Mouse (Mus musculus) limb, embryonic 15.5 days (tissue): Measurements from ENCODE around the gene Ifitm3. TPM values are rescaled to one million over a fixed set of nuclear protein-coding genes. Genes with fewer than 3 reads are reported as not detected.
"Not testable (repeated sequence)": the region's sequence is repeated elsewhere in the genome, so short reads cannot be mapped to it uniquely, and the experiment has no call there.

Experiments
- ATAC-seq: fragments of 200-750 bp; cut with Nextera tagmentation; 2 replicates; pipeline ENCODE4 v1.8.0; 2017; ENCODE audit warnings: low read depth, moderate TSS enrichment; ENCODE audit not compliant: insufficient number of reproducible peaks, low FRiP score, low TSS enrichment
- H3K27ac ChIP-seq: fragments of 300-500 bp; sonication (generic); 2 replicates; pipeline ENCODE4 v1.5.1; 2015; ENCODE audit warnings: moderate library complexity, mild to moderate bottlenecking, inconsistent platforms
- H3K27me3 ChIP-seq: fragments of 300-500 bp; sonication (generic); 2 replicates; pipeline ENCODE4 v1.6.1; 2015; ENCODE audit warnings: inconsistent platforms
- H3K36me3 ChIP-seq: fragments of 300-500 bp; sonication (generic); 2 replicates; pipeline ENCODE4 v1.6.1; 2015; ENCODE audit warnings: inconsistent platforms
- H3K4me1 ChIP-seq: fragments of 300-500 bp; sonication (generic); 2 replicates; pipeline ENCODE4 v1.6.1; 2015; ENCODE audit warnings: inconsistent platforms
- H3K4me2 ChIP-seq: fragments of 300-500 bp; sonication (generic); 2 replicates; pipeline ENCODE4 v1.6.1; 2015; ENCODE audit warnings: mild to moderate bottlenecking, inconsistent platforms
- H3K4me3 ChIP-seq: fragments of 300-500 bp; sonication (generic); 2 replicates; pipeline ENCODE4 v1.5.1; 2015; ENCODE audit warnings: mild to moderate bottlenecking, inconsistent platforms
- H3K9ac ChIP-seq: fragments of 300-500 bp; sonication (generic); 2 replicates; pipeline ENCODE4 v1.6.1; 2015; ENCODE audit warnings: inconsistent platforms
- H3K9me3 ChIP-seq: fragments of 300-500 bp; sonication (generic); 2 replicates; pipeline ENCODE4 v1.6.1; 2016; ENCODE audit warnings: inconsistent platforms
- WGBS: fragments of 180-500 bp; shearing (Covaris S2); methylation state at CpG from one replicate; pipeline ENCODE4 v1.1.7; 2015; 5-methylcytosine and 5-hydroxymethylcytosine counted together
- polyA plus RNA-seq: library from polyadenylated mRNA; unstranded; fragments of >200 nt; fragmentation: Nextera tagmentation; extraction: Ambion mirVana; gene quantifications from 2 replicates; pipeline ENCODE4 v1.2.1, GENCODE M21; 2015

Ifitm3 gene
- polyA plus RNA-seq, 1 experiment from 2014 or later, result 218 TPM

DNA sequence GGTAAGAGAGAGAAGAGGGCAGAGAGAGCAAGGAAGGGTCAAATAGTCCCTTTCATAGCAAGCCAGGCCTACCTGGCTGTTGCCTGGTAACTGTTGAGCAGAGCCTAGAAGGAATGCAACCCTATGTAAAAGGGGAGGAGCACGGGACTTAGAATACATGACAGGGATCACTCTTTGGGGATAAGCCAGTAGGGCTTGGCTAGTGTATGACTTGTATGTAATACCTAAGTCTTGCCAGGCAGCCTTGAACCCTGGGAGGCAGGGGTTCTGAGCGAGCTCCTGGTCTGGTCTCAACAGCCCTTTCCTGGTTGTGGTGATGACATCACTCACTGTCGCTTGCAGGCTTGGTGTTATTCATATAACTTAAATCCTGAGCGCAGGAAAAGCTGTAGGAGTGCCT, 21.5 kb downstream of the Ifitm3 start:
- H3K9ac ChIP-seq, result no peak overlapping the region
- no peaks in the 10 kb centered on the region for H3K36me3 ChIP-seq
- no peaks in the 10 kb centered on the region for H3K27me3 ChIP-seq
- no peak overlapping the region for H3K27ac ChIP-seq
- 0 out of 2 replicates have a peak, but pooled peaks cover 2% of the 10 kb centered on the region for H3K4me1 ChIP-seq
- no peak overlapping the region for H3K4me2 ChIP-seq
- H3K9me3 ChIP-seq, result no peaks in the 10 kb centered on the region
- H3K4me3 ChIP-seq, result no peak overlapping the region
- no peak for ATAC-seq
- WGBS, result 74% methylated on average over 4 of the region's 4 CpGs

DNA sequence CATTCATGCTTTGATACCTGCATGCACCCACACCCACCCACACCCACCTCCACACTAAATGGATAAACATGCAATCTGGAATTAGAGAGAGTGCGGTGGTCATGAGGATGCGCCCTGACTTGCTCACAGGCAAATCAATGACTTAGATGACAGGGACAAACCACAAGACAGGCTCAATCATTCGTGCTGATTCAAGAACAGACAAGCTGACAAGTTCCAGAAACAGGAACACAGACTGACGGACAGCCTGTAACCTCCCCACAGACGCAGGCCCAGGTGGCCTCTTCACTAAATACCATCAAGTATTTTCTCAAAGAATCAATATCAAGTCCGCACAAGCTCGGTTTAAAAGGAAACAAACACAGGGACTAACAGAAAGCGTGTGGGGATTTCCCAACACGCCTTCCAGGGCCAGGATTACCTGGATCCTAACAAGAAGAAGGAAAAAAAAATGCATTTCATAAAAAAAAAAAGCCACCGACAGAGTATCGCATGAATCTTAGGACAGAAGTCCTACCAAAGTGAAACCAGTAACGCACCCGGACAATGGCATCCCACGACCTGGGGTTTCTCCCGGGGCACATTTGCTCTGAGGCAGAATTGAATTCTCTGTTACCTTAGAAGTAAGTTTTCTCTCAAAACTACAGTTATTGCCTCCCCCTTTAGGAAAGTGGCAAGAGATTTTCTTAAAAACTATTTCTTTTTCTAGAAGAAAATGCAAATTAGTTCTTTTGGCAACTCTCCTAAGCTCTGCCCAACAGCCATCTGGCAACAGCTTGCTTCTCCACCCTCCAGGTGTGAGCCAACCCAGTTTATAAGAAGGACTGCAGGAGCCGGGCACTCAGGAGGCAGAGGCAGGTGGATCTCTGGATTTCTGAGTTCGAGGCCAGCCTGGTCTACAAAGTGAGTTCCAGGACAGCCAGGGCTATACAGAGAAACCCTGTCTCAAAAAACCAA, 23.1 kb downstream of the Ifitm3 start:
- H3K4me2 ChIP-seq, result no peak overlapping the region
- no peak overlapping the region for H3K4me3 ChIP-seq
- H3K27me3 ChIP-seq, result no peaks in the 10 kb centered on the region
- no peak for ATAC-seq
- no peak overlapping the region for H3K9ac ChIP-seq
- H3K36me3 ChIP-seq, result no peaks in the 10 kb centered on the region
- 71% methylated on average over 17 of the region's 17 CpGs for WGBS
- H3K27ac ChIP-seq, result no peak overlapping the region
- H3K9me3 ChIP-seq, result no peaks in the 10 kb centered on the region
- H3K4me1 ChIP-seq, result 0 out of 2 replicates have a peak, but pooled peaks cover 2% of the 10 kb centered on the region

DNA sequence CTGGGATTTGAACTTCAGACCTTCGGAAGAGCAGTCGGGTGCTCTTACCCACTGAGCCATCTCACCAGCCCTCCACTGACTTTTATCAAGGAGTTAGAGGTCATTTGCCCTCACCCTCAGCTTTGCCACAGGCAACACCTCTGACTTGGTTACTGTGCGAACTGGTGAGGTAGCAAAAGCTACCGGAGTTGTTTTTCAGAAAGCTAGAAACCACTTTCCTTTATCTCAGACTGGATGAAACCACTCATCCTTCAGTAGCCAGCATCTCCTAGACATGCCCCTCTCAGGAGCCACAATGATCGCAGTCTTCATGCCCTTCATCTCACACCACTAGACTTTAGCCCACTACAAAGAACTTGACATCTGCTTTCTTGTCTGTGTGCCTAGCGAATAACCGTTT, 27.6 kb downstream of the Ifitm3 start:
- Histone ChIP-seq H3K4me3 (no peak overlapping the region), H3K9me3 (no peaks in the 10 kb centered on the region), H3K27me3 (no peaks in the 10 kb centered on the region), H3K4me2 (no peak overlapping the region), H3K36me3 (no peaks in the 10 kb centered on the region), H3K4me1 (no peaks in the 10 kb centered on the region), H3K9ac (no peak overlapping the region), H3K27ac (no peak overlapping the region)
- WGBS, result 91% methylated on average over 7 of the region's 7 CpGs
- no peak for ATAC-seq

DNA sequence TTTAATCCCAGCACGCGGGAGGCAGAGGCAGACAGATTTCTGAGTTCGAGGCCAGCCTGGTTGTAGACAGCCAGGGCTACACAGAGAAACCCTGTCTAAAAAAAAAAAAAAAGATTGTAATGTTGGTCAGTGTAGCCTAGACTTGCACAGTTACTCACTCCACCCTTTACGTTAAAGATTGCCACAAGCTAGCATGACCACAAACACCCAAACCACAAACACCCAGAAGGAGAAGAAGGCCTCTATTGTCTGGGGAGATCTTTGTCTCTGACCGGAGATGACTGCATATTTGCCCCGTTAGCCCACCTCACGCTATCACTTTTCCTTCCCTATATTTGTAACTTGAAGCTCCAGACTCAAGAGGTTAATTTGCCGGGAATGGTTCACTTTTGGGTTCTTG, 28.9 kb downstream of the Ifitm3 start:
- 92% methylated on average over 8 of the region's 8 CpGs for WGBS

DNA sequence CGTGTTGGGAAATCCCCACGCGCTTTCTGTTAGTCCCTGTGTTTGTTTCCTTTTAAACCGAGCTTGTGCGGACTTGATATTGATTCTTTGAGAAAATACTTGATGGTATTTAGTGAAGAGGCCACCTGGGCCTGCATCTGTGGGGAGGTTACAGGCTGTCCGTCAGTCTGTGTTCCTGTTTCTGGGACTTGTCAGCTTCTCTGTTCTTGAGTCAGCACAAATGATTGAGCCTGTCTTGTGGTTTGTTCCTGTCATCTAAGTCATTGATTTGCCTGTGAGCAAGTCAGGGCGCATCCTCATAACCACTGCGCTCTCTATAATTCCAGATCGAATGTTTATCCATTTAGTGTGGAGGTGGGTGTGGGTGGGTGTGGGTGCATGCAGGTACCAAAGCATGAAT, 33.9 kb downstream of the Ifitm3 start:
- H3K9me3 ChIP-seq, H3K27me3 ChIP-seq, H3K4me2 ChIP-seq, H3K4me3 ChIP-seq, H3K27ac ChIP-seq, ATAC-seq, H3K36me3 ChIP-seq, H3K9ac ChIP-seq: not testable (repeated sequence)
- H3K4me1 ChIP-seq, result peaks cover 25% of the 10 kb centered on the region
- WGBS, result 81% methylated on average over 9 of the region's 9 CpGs

More for the DNA sequence above, 28.9 kb downstream of the Ifitm3 start:
- Histone ChIP-seq H3K4me1 (no peaks in the 10 kb centered on the region), H3K36me3 (no peaks in the 10 kb centered on the region), H3K9me3 (no peaks in the 10 kb centered on the region), H3K4me3 (no peak overlapping the region), H3K4me2 (no peak overlapping the region), H3K27me3 (no peaks in the 10 kb centered on the region), H3K27ac (no peak overlapping the region), H3K9ac (no peak overlapping the region)
- no peak for ATAC-seq

DNA sequence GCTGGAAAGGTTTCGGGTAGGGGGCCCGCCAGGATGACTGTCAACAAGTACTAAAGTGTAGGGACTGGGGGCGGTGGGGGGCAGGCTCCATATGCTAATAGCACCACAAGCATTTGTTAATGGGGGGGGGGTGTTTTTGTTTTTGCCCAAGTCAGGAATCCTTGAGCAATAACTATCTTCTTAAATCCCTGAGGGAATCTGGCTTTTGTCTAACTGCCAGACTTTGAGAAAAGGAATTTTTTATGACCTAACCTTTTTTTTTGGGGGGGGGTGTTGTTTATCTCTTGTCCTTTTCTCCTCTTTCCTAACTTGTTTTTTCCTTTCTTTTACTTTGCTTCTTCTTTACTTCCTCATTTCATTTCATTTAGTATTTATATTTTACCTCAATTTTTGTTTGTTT, 35.1 kb downstream of the Ifitm3 start:
- 24% methylated on average over 3 of the region's 3 CpGs for WGBS
- H3K4me2 ChIP-seq, result no peak overlapping the region
- no peak overlapping the region for H3K4me3 ChIP-seq

DNA sequence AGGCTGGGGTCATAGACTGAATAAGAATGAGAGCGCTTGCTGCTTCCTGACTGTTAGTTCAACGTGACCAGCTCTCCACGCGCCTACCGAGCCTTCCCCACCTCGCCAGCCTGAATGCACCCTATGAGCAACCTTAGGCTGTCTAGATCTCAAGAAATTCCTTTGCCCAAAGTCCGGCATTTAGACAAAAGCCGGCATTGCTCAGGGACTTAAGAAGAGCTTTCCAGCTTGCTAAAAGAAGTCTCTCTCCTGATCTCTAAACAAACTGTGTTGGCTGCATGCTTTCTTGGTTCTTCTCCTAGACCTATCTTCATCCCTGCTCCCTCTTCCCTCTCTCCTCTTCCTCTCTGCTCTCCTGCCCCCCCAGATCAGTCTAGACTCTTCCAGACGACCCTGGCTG, 35.6 kb downstream of the Ifitm3 start:
- Histone ChIP-seq H3K27ac (peak overlapping the region; percentile 67; the same call in 1 of the 2 replicates), H3K4me1 (peaks cover 36% of the 10 kb centered on the region), H3K27me3 (no peaks in the 10 kb centered on the region), H3K9ac (no peak overlapping the region), H3K4me3 (no peak overlapping the region), H3K4me2 (no peak overlapping the region), H3K9me3 (no peaks in the 10 kb centered on the region), H3K36me3 (no peaks in the 10 kb centered on the region)
- WGBS, result 27% methylated on average over 9 of the region's 9 CpGs
- no peak for ATAC-seq

More for the DNA sequence above, 35.1 kb downstream of the Ifitm3 start:
- Histone ChIP-seq H3K9ac (no peak overlapping the region), H3K9me3 (no peaks in the 10 kb centered on the region), H3K27ac (no peak overlapping the region), H3K27me3 (no peaks in the 10 kb centered on the region), H3K36me3 (no peaks in the 10 kb centered on the region), H3K4me1 (peaks cover 36% of the 10 kb centered on the region)
- no peak for ATAC-seq

DNA sequence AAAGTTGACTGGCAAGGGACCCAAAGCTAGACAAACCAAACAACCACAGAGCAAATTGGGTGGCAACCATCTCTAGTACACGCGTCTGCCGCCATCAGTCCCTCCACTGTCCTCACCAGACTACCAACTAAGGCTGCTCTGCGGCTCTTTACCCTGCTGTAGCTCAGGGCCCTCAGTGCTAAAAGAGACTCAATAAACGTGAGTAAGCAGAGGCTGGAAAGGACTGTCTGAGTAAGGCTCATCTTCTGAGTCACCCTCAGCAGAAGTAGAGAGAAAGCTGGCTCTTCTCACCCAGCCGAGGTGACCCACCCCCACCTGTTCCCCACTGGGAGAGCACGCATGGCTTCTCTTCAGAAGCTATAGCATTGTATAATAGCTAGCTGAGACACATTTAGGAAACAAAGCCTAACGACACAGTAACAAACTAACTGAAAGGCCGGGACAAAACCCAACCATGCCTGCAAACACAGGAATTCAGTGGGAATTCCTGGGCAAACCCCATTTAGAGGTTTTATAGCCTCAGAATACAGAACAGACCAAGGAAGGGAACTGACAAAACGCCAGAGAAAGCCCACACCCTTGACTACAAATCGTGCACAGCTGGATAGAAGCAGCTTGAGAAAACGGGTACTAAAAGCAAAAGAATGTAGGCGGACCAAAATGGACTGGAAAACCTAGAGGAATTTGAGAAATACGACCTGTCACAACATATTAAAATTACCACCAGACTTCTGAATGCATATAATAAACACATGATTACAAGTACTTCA, 37.0 kb downstream of the Ifitm3 start:
- Histone ChIP-seq H3K4me2 (no peak overlapping the region), H3K4me1 (peaks cover 40% of the 10 kb centered on the region), H3K4me3 (no peak overlapping the region), H3K9me3 (no peaks in the 10 kb centered on the region), H3K9ac (no peak overlapping the region), H3K36me3 (no peaks in the 10 kb centered on the region), H3K27ac (peak overlapping the region; percentile 84), H3K27me3 (no peaks in the 10 kb centered on the region)
- WGBS, result 22% methylated on average over 14 of the region's 14 CpGs
- no peak for ATAC-seq

DNA sequence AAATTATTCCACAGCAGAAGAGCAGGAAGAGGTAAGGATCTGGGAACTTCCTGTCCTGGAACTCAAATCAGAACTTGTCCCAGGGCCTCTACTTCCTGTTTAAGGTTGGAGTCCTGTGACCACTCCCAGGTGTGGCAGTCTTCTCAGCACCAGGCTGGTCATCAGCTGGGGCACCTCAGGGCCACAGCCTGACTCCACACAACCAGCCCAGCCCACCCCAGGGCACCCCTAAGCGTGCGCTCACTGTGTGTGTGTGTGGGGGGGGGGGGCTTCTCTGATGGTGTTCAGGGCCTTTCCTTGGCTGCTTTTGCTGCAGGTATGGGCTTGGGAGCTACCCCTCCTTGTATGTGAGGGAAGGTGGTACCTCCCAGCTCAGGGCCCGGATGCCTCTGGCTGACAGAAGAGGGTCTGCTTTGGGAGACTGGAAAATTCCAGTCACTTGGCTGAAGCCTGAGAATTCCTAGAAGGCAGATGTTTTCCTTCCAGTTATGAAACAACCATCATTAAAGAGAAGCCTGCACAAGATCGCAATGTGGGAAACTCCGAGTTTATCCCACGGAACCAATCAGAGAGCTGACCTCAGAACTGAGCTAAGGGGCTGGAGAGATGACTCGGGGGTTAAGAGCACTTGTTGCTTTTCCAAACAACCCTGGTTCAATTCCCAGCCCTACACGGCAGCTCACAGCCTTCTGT, 38.9 kb downstream of the Ifitm3 start:
- Histone ChIP-seq H3K27ac (peak overlapping the region; percentile 82), H3K27me3 (no peaks in the 10 kb centered on the region), H3K36me3 (no peaks in the 10 kb centered on the region), H3K4me2 (no peak overlapping the region), H3K4me1 (peaks cover 52% of the 10 kb centered on the region), H3K4me3 (no peak overlapping the region), H3K9ac (no peak overlapping the region), H3K9me3 (no peaks in the 10 kb centered on the region)
- WGBS, result 39% methylated on average over 8 of the region's 8 CpGs
- ATAC-seq, result peak; percentile 52; the same call in 1 of the 2 replicates

DNA sequence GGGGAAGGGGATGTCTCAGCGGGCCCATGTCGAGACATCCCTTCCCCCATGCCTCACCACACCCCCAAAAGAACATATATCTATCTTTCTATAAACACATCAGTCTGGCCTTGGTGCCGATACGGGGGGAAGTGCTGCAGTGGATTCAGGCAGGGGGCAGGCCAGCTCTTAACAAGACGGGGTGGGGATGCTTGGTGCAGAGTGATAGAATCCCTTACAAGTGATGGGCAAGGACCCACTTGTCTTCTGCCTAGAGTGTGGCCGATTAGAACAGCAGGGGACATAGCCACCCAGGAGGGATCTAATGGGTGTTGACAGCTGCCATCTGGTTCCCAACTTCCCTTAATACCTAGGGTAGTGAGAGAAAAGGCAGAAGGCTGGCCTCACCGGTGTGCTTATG, 39.6 kb downstream of the Ifitm3 start:
- WGBS, result 43% methylated on average over 7 of the region's 7 CpGs
- peaks cover 52% of the 10 kb centered on the region for H3K4me1 ChIP-seq
- no peak for ATAC-seq
- no peak overlapping the region for H3K9ac ChIP-seq
- no peak overlapping the region for H3K4me2 ChIP-seq
- peak overlapping the region; percentile 82 for H3K27ac ChIP-seq
- H3K36me3 ChIP-seq, result no peaks in the 10 kb centered on the region
- H3K9me3 ChIP-seq, result no peaks in the 10 kb centered on the region
- no peaks in the 10 kb centered on the region for H3K27me3 ChIP-seq
- no peak overlapping the region for H3K4me3 ChIP-seq

DNA sequence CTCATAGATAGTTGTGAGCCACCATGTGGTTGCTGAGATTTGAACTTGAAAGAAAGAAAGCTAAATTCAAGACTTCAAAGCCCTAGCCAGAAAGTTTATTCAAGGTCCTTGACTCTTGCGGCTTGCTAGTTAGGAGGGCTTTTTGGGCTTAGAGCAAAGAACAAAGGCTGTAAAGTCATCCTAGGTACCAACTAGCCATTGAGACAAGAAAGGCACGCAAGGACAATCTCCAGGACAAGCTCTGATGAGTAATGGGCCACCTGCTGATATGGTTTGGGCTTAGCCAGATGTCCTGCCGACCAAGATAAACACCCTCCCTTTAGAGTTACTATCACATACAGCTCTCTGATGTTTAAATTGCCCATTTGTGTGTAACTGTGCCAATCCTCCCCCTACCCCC, 41.9 kb downstream of the Ifitm3 start:
- not testable (repeated sequence) for H3K27ac ChIP-seq, ATAC-seq, H3K4me3 ChIP-seq, H3K27me3 ChIP-seq, H3K9ac ChIP-seq, H3K36me3 ChIP-seq, H3K9me3 ChIP-seq
- H3K4me1 ChIP-seq, result peaks cover 38% of the 10 kb centered on the region
- WGBS, result 38% methylated on average over 3 of the region's 3 CpGs
- 0 out of 2 replicates have a peak overlapping the region, but pooled peaks have one; percentile 5 for H3K4me2 ChIP-seq
